Mouse (Mus musculus): Measurements from ENCODE around the gene Fkbp10. TPM values are rescaled to one million over a fixed set of nuclear protein-coding genes. Genes with fewer than 3 reads are reported as not detected.

Gene Fkbp10
- polyA plus RNA-seq, 2 experiments = 5.0 to 5.3 TPM

- H3K9ac ChIP-seq (replicated peaks) = 0 out of 2 replicates have a peak overlapping the region, but pooled peaks have one; percentile 9
- 54% methylated on average over 1 of the region's 1 CpGs for WGBS (ENCODE audit: insufficient replicate concordance)
- H3K4me1 ChIP-seq (replicated peaks; ENCODE audit: control insufficient read depth in 2 of 2, insufficient read depth in 2 of 2, low read length in 1 of 2) = peaks cover 6 to 8% of the 10 kb centered on the region in 2 experiments; a peak in 2 of 4 replicates
- DNase-seq (ENCODE audit: low read depth in 3 of 3, low spot score in 3 of 3) (no peak), ATAC-seq (ENCODE audit: insufficient read depth) (peak; percentile 61; the same call in 1 of the 2 replicates)
- H3K4me2 ChIP-seq (ENCODE audit: low read depth) = no peak overlapping the region
- peaks cover 15% of the 10 kb centered on the region for H3K36me3 ChIP-seq (replicated peaks; ENCODE audit: control insufficient read depth, insufficient read depth, low read depth)
- H3K27ac ChIP-seq = no peak overlapping the region
- no peak for TF ChIP-seq CTCF (IDR thresholded peaks at IDR 0.05; ENCODE audit: low read depth)
- no peak for TF ChIP-seq EP300 (IDR thresholded peaks at IDR 0.05; ENCODE audit: low read depth)
- H3K4me3 ChIP-seq (ENCODE audit: insufficient read depth in 1 of 2, low read depth in 2 of 2, low read length in 2 of 2) = no peak overlapping the region
- H3K9me3 ChIP-seq (ENCODE audit: control insufficient read depth, low read length) = no peaks in the 10 kb centered on the region
- no peaks in the 10 kb centered on the region for H3K27me3 ChIP-seq (ENCODE audit: control insufficient read depth, insufficient read depth, low read length)
These were observed 49.8 kb downstream of the Fkbp10 start for GRCm38 (mm10) chr11:100465229-100465792.

DNA sequence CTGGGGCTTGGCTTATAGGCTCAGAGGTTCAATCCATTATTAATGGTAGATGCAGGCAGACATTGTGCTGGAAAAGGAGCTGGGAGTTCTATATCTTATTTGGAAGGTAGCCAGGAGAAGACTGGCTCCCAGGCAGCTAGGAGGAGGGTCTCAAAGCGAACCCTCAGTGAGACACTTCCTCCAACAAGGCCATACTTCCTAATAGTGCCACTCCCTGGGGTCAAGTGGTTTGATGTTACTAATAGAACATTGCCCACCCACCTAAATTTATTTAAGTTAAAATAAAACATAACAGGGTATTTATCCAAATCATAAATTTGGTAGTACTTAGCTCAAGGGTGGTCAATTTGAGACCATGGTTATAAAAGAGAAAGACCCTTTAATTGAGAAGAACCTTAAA, 50.3 kb downstream of the Fkbp10 start:
- Histone ChIP-seq H3K4me2 (ENCODE audit: low read depth) (no peak overlapping the region), H3K27ac (no peak overlapping the region), H3K4me1 (replicated peaks; ENCODE audit: control insufficient read depth in 2 of 2, insufficient read depth in 2 of 2, low read length in 1 of 2) (peaks cover 9 to 13% of the 10 kb centered on the region in 2 experiments), H3K36me3 (replicated peaks; ENCODE audit: control insufficient read depth, insufficient read depth, low read depth) (peaks cover 15% of the 10 kb centered on the region), H3K9me3 (ENCODE audit: control insufficient read depth, low read length) (no peaks in the 10 kb centered on the region), H3K9ac (replicated peaks) (no peak overlapping the region), H3K4me3 (ENCODE audit: insufficient read depth in 1 of 2, low read depth in 2 of 2, low read length in 2 of 2) (no peak overlapping the region), H3K27me3 (ENCODE audit: control insufficient read depth, insufficient read depth, low read length) (no peaks in the 10 kb centered on the region)
- no peak for DNase-seq (ENCODE audit: low read depth in 3 of 3, low spot score in 3 of 3)
- WGBS (ENCODE audit: insufficient replicate concordance) = 22% methylated on average over 1 of the region's 1 CpGs
- no peak for TF ChIP-seq CTCF (IDR thresholded peaks at IDR 0.05; ENCODE audit: low read depth)
- no peak for TF ChIP-seq EP300 (IDR thresholded peaks at IDR 0.05; ENCODE audit: low read depth)
- no peak for ATAC-seq (ENCODE audit: insufficient read depth)

DNA sequence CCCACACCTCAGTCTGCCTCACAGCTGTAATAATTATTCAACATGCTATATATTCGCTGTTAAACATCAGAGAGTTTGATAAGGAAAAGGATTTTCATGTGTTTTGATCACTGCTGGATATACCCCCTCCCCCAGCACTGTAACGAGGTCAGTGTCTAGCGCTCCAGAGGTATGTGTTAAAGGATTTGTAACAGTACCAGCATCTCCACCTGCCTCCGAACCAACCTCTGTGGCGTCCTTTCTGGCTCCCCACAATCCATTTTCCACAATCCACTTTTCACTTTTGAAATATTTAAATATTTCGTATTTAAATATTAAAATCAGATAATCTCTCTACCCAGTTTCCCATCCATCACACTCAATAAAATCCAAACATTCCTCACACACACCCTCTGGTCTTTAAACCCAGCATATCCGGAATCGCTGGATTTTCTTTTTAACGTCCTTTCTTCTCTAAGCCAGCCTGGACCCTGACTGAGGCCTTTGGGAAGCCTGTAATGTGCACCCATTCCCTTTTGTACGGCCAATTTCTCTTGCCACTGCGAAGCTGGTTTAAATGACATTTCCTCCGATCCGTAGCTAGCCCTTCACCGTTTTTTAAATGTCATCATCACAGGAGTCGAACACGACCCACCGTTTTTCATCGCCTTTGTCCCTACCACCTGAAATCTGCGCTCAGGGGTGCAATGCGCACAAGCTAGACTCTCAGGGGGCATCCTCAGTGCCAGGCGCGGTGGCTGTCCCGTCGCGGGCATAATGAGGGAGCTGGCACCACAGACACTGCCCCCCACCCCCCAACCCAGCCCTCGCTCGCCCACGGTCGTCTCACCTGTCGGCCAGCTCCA, 56.1 kb downstream of the Fkbp10 start:
- Histone ChIP-seq H3K9ac (replicated peaks) (peak overlapping the region; percentile 91), H3K9me3 (ENCODE audit: control insufficient read depth, low read length) (no peaks in the 10 kb centered on the region), H3K4me1 (replicated peaks; ENCODE audit: control insufficient read depth in 2 of 2, insufficient read depth in 2 of 2, low read length in 1 of 2) (peaks cover 11 to 12% of the 10 kb centered on the region in 2 experiments), H3K4me3 (ENCODE audit: insufficient read depth in 1 of 2, low read depth in 2 of 2, low read length in 2 of 2) (peak overlapping the region; percentile 89 to 91), H3K27me3 (ENCODE audit: control insufficient read depth, insufficient read depth, low read length) (no peaks in the 10 kb centered on the region), H3K4me2 (ENCODE audit: low read depth) (peak overlapping the region; percentile 82), H3K36me3 (replicated peaks; ENCODE audit: control insufficient read depth, insufficient read depth, low read depth) (no peaks in the 10 kb centered on the region), H3K27ac (no peak overlapping the region)
- 8% methylated on average over 30 of the region's 30 CpGs for WGBS (ENCODE audit: insufficient replicate concordance)
- TF ChIP-seq EP300 (IDR thresholded peaks at IDR 0.05; ENCODE audit: low read depth) (no peak), CTCF (IDR thresholded peaks at IDR 0.05; ENCODE audit: low read depth) (no peak)
- no peak for DNase-seq (ENCODE audit: low read depth in 3 of 3, low spot score in 3 of 3)
- no peak for ATAC-seq (ENCODE audit: insufficient read depth)

DNA sequence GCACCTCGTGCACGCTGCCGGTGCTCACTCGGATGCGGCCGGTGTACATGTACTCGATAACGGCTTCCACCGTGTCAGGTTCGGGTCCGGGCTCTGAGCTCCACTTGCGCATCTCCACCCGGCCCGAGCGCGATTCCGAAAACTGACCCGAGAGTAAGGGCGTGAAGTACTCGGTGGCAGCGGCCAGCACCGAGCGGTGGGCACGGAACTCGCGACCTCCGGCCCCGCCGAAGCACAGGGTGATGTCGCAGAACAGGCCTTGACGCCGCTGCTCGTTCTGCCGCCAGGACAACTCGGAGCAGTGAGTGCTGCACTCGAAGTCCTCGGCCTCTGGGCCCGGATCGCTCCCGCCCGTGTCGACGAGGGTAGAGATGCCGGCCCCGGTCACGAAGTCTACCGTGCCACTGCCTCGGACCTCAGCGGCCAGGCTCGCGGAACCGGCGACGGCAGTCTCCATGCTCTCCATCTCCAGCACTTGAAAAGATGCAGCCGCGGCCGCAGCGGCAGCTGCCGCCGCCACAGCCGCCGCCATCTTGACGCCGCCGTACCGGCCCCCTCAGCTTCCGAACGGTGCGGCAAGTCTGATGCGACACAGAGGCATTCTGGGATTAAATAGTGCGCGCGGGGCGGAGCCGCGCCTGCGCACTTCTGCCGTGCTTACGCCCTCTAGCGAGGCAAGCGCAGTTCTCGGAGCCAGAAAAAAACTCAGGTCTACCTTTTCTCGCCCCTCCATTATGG, 56.9 kb downstream of the Fkbp10 start, which contains the start of gene Klhl11:
TSS of gene Klhl11 (minus strand) at position 545 of the 738 bp plus-strand sequence.
- under 1% methylated on average over 83 of the region's 83 CpGs for WGBS (ENCODE audit: insufficient replicate concordance)
- H3K9me3 ChIP-seq (ENCODE audit: control insufficient read depth, low read length) = no peaks in the 10 kb centered on the region
- peak; percentile 83 to 88 (median 83) for DNase-seq (ENCODE audit: low read depth in 3 of 3, low spot score in 3 of 3)

More for the DNA sequence above, 56.9 kb downstream of the Fkbp10 start, which contains the start of gene Klhl11:
- Histone ChIP-seq H3K9ac (replicated peaks) (peak within 1 kb of the TSS; percentile 91), H3K4me2 (ENCODE audit: low read depth) (peak within 1 kb of the TSS; percentile 82), H3K36me3 (replicated peaks; ENCODE audit: control insufficient read depth, insufficient read depth, low read depth) (peaks cover 2% of the 10 kb centered on the region; the same call in 1 of the 2 replicates), H3K27me3 (ENCODE audit: control insufficient read depth, insufficient read depth, low read length) (no peaks in the 10 kb centered on the region), H3K27ac (peak within 1 kb of the TSS; percentile 43), H3K4me1 (replicated peaks; ENCODE audit: control insufficient read depth in 2 of 2, insufficient read depth in 2 of 2, low read length in 1 of 2) (peaks cover 11 to 12% of the 10 kb centered on the region in 2 experiments), H3K4me3 (ENCODE audit: insufficient read depth in 1 of 2, low read depth in 2 of 2, low read length in 2 of 2) (peak within 1 kb of the TSS; percentile 89 to 91)
- TF ChIP-seq CTCF (IDR thresholded peaks at IDR 0.05; ENCODE audit: low read depth) (peak; percentile 87), EP300 (IDR thresholded peaks at IDR 0.05; ENCODE audit: low read depth) (peak; percentile 31; the same call in 1 of the 2 replicates)
- ATAC-seq (ENCODE audit: insufficient read depth) = peak; percentile 94

All from liver, embryonic 14.5 days (tissue).